ENCODE assay signal across 20 mouse cellular contexts in genomic region chr19:47231389-47231788, GRCm38 (mm10).
"Had no signal": no experiment of that assay in that cellular context is flagged by ENCODE, and none has a peak within 500 bp of the region (broad histone marks: within the 10 kb centered on the region; RNA-seq: fewer than 3 reads in every experiment).

No protein-coding gene starts in this region.

- ATAC-seq: liver, postnatal 0 days; lung, postnatal 0 days; midbrain, embryonic 13.5 days; midbrain, embryonic 15.5 days had no signal

- H3K36me3 ChIP-seq: liver, embryonic 15.5 days; lung, embryonic 15.5 days; midbrain, embryonic 13.5 days; midbrain, embryonic 15.5 days; neural tube, embryonic 12.5 days had no signal

- H3K27ac ChIP-seq: liver, embryonic 15.5 days; lung, embryonic 15.5 days; macrophage; midbrain, embryonic 13.5 days; midbrain, embryonic 15.5 days; neural tube, embryonic 12.5 days had no signal

- H3K9ac ChIP-seq: liver, embryonic 15.5 days; liver, postnatal 0 days; lung, embryonic 15.5 days; midbrain, embryonic 13.5 days; midbrain, embryonic 15.5 days; neural tube, embryonic 12.5 days had no signal

- H3K4me3 ChIP-seq: liver, embryonic 15.5 days; lung, embryonic 15.5 days; megakaryocyte, embryonic 14.5 days; midbrain, embryonic 13.5 days; midbrain, embryonic 15.5 days; neural tube, embryonic 12.5 days had no signal

- H3K4me1 ChIP-seq: liver, embryonic 15.5 days had no signal

- DNase-seq: liver, postnatal 0 days; lung, adult 2 months; lung, postnatal 14 days; lung, postnatal 36 days; retina, postnatal 1 day; right cerebral cortex, adult 18-20 months; right cerebral cortex, postnatal 25 days; right cerebral cortex, postnatal 4 days; thymus, adult 18-20 months; thymus, postnatal 14 days; thymus, postnatal 36 days had no signal

- H3K9me3 ChIP-seq: liver, embryonic 15.5 days; lung, embryonic 15.5 days; megakaryocyte, embryonic 14.5 days; midbrain, embryonic 13.5 days; midbrain, embryonic 15.5 days; neural tube, embryonic 12.5 days had no signal

- H3K4me2 ChIP-seq: liver, embryonic 15.5 days; lung, embryonic 15.5 days; midbrain, embryonic 11.5 days; midbrain, embryonic 13.5 days; midbrain, embryonic 15.5 days; neural tube, embryonic 12.5 days had no signal

- H3K27me3 ChIP-seq: liver, embryonic 15.5 days; lung, embryonic 15.5 days; midbrain, embryonic 15.5 days; neural tube, embryonic 12.5 days had no signal
